26 mouse cellular contexts compared by ENCODE assay signal in genomic region chr11:44133244-44133643, GRCm38 (mm10).
DNase-seq lines count a peak whose midpoint lies in the region; ATAC-seq and TF ChIP-seq lines count a peak whose summit lies in the region.
"Had no signal": no experiment of that assay in that cellular context is flagged by ENCODE, and none has a peak within 500 bp of the region (broad histone marks: within the 10 kb centered on the region; RNA-seq: fewer than 3 reads in every experiment).

No protein-coding gene starts in this region.

- no peak for ATAC-seq in intestine, postnatal 0 days
- ATAC-seq in intestine, embryonic 15.5 days, result no peak
- peak; percentile 74; the same call in 1 of the 2 replicates for ATAC-seq in lung, embryonic 15.5 days (ENCODE audit: borderline replicate concordance, extremely low read depth, low FRiP score, low TSS enrichment)
- ATAC-seq: forebrain, embryonic 14.5 days; forebrain, postnatal 0 days; Patski had no signal

- no peaks in the 10 kb centered on the region for H3K4me1 ChIP-seq in intestine, postnatal 0 days (replicated peaks; ENCODE audit: control insufficient read depth, insufficient read depth, low read length)
- H3K4me1 ChIP-seq in intestine, embryonic 15.5 days (replicated peaks), result no peaks in the 10 kb centered on the region
- no peaks in the 10 kb centered on the region for H3K4me1 ChIP-seq in lung, embryonic 15.5 days
- H3K4me1 ChIP-seq: embryonic facial prominence, embryonic 12.5 days; embryonic facial prominence, embryonic 15.5 days; hindbrain, embryonic 12.5 days; hindbrain, embryonic 15.5 days had no signal

- H3K36me3 ChIP-seq in intestine, postnatal 0 days (ENCODE audit: control insufficient read depth, insufficient read depth), result no peaks in the 10 kb centered on the region
- no peaks in the 10 kb centered on the region for H3K36me3 ChIP-seq in intestine, embryonic 15.5 days
- no peaks in the 10 kb centered on the region for H3K36me3 ChIP-seq in lung, embryonic 15.5 days
- H3K36me3 ChIP-seq: embryonic facial prominence, embryonic 12.5 days; embryonic facial prominence, embryonic 15.5 days; G1E; hindbrain, embryonic 12.5 days; hindbrain, embryonic 15.5 days had no signal

- peak; percentile 15; the same call in 1 of the 2 replicates for TF ChIP-seq CTCF in intestine, postnatal 0 days (IDR thresholded peaks at IDR 0.05; ENCODE audit: low read depth)

- whole genome bisulfite sequencing in intestine, postnatal 0 days, result 59% methylated on average over 7 of the region's 7 CpGs
- 61% methylated on average over 7 of the region's 7 CpGs for WGBS in intestine, embryonic 15.5 days
- WGBS in lung, embryonic 15.5 days, result 52% methylated on average over 7 of the region's 7 CpGs

- no peak for DNase-seq in lung, adult 18-20 months
- peak; percentile 36 for DNase-seq in lung, postnatal 10 days
- DNase-seq in gastrocnemius, postnatal 36 days, result no peak
- DNase-seq: adrenal gland, postnatal 10 days; adrenal gland, postnatal 36 days; B cell, adult 2 months; cerebellum, adult 11 months; cerebellum, adult 2 months; cerebellum, adult 9-11 months; cerebellum, postnatal 25 days; forebrain, postnatal 0 days; gastrocnemius, adult 2 months; gastrocnemius, postnatal 14 days; heart, adult 18-20 months had no signal

- H3K4me2 ChIP-seq in intestine, postnatal 0 days (replicated peaks; ENCODE audit: low read depth), result no peak overlapping the region
- H3K4me2 ChIP-seq in intestine, embryonic 15.5 days (replicated peaks), result no peak overlapping the region
- H3K4me2 ChIP-seq in lung, embryonic 15.5 days, result no peak overlapping the region
- H3K4me2 ChIP-seq: embryonic facial prominence, embryonic 12.5 days; embryonic facial prominence, embryonic 15.5 days; heart, embryonic 11.5 days; hindbrain, embryonic 12.5 days; hindbrain, embryonic 15.5 days had no signal

- intact Hi-C loops in gastrocnemius, postnatal 36 days (cut with DNase I), result no loop called here

- H3K9ac ChIP-seq in intestine, postnatal 0 days (ENCODE audit: low read depth, low read length), result no peak overlapping the region
- no peak overlapping the region for H3K9ac ChIP-seq in intestine, embryonic 15.5 days
- H3K9ac ChIP-seq in lung, embryonic 15.5 days, result no peak overlapping the region
- H3K9ac ChIP-seq: embryonic facial prominence, embryonic 12.5 days; embryonic facial prominence, embryonic 15.5 days; forebrain, postnatal 0 days; hindbrain, embryonic 12.5 days; hindbrain, embryonic 15.5 days had no signal

- no peak overlapping the region for H3K4me3 ChIP-seq in intestine, postnatal 0 days (ENCODE audit: low read depth, low read length)
- no peak overlapping the region for H3K4me3 ChIP-seq in intestine, embryonic 15.5 days (replicated peaks)
- no peak overlapping the region for H3K4me3 ChIP-seq in lung, embryonic 15.5 days
- H3K4me3 ChIP-seq: embryonic facial prominence, embryonic 12.5 days; embryonic facial prominence, embryonic 15.5 days; gastrocnemius, adult 2 months; hindbrain, embryonic 12.5 days; hindbrain, embryonic 15.5 days had no signal

- no peaks in the 10 kb centered on the region for H3K27me3 ChIP-seq in intestine, postnatal 0 days (replicated peaks; ENCODE audit: control insufficient read depth, insufficient read depth, low read length)
- H3K27me3 ChIP-seq in intestine, embryonic 15.5 days (replicated peaks), result no peaks in the 10 kb centered on the region
- no peaks in the 10 kb centered on the region for H3K27me3 ChIP-seq in lung, embryonic 15.5 days
- H3K27me3 ChIP-seq: CH12.LX; embryonic facial prominence, embryonic 12.5 days; embryonic facial prominence, embryonic 15.5 days; hindbrain, embryonic 12.5 days; hindbrain, embryonic 15.5 days; Patski had no signal

- H3K27ac ChIP-seq in intestine, postnatal 0 days (ENCODE audit: low read depth, low read length), result no peak overlapping the region
- H3K27ac ChIP-seq in intestine, embryonic 15.5 days, result no peak overlapping the region
- H3K27ac ChIP-seq in lung, embryonic 15.5 days, result 0 out of 2 replicates have a peak overlapping the region, but pooled peaks have one; percentile 15
- H3K27ac ChIP-seq: embryonic facial prominence, embryonic 12.5 days; embryonic facial prominence, embryonic 15.5 days; gastrocnemius, adult 2 months; hindbrain, embryonic 12.5 days; hindbrain, embryonic 15.5 days had no signal

- no peaks in the 10 kb centered on the region for H3K9me3 ChIP-seq in intestine, postnatal 0 days (ENCODE audit: control insufficient read depth)
- H3K9me3 ChIP-seq in intestine, embryonic 15.5 days, result no peaks in the 10 kb centered on the region
- no peaks in the 10 kb centered on the region for H3K9me3 ChIP-seq in lung, embryonic 15.5 days
- H3K9me3 ChIP-seq: embryonic facial prominence, embryonic 12.5 days; embryonic facial prominence, embryonic 15.5 days; G1E; hindbrain, embryonic 12.5 days; hindbrain, embryonic 15.5 days had no signal
